Mouse (Mus musculus) left cerebral cortex, postnatal 25 days (tissue): ENCODE data around the gene Ephx3. TPM values are rescaled to one million over a fixed set of nuclear protein-coding genes. Genes with fewer than 3 reads are reported as not detected.

Experiments
- total RNA-seq, 2 experiments: library from RNA; stranded (reverse); gene quantifications; 2 replicates each; pipeline ENCODE4 v1.2.3; 2021

Gene Ephx3
- total RNA-seq, 2 experiments from 2014 or later = 0.39 to 0.48 TPM

Other genes starting within 250 kb of the Ephx3 start
- 10 to 100 TPM; 15.8 to 19.8 TPM for gene Rrp1b, start 153.4 kb downstream of the Ephx3 start, total RNA-seq
- 1 to 10 TPM in 1 of 2 experiments, under 1 TPM in 1; 0.62 to 1.1 TPM for gene Hsf2bp, start 153.2 kb downstream of the Ephx3 start, total RNA-seq
- gene Notch3, start 22.7 kb downstream of the Ephx3 start, total RNA-seq = 10 to 100 TPM in 1 of 2 experiments, 1 to 10 TPM in 1; 7.5 to 10.0 TPM
- 100 to 1,000 TPM; 117 to 130 TPM for gene Brd4, start 95.2 kb upstream of the Ephx3 start, total RNA-seq
- gene Akap8, start 131.7 kb upstream of the Ephx3 start, total RNA-seq = 10 to 100 TPM; 71.1 to 94.8 TPM
- 100 to 1,000 TPM; 179 to 230 TPM for gene Akap8l, start 161.1 kb upstream of the Ephx3 start, total RNA-seq
- gene Wiz, start 199.9 kb upstream of the Ephx3 start, total RNA-seq = 10 to 100 TPM; 55.0 to 56.7 TPM
- 1 to 10 TPM; 3.9 to 4.1 TPM for gene Rasal3, start 214.0 kb upstream of the Ephx3 start, total RNA-seq
- not detected for gene Pglyrp2, start 234.6 kb upstream of the Ephx3 start, total RNA-seq